Mouse (Mus musculus) bone marrow, adult 2 months (tissue): ENCODE measurements at regions not wholly inside any gene's neighbourhood (a gene's known extent, or its start where the extent isn't known, plus 50 kb on each side); places are given as distances from the start of the nearest gene placed in this dataset.

Source experiments
- CTCF ChIP-seq: fragments of 200-500 bp; IDR thresholded peaks from 2 replicates; pipeline ENCODE4 v1.5.1; 2011; ENCODE audit warnings: low read length, control low read depth; ENCODE audit not compliant: control insufficient read depth, insufficient read depth
- POLR2A ChIP-seq: fragments of 200-500 bp; IDR thresholded peaks from 2 replicates; pipeline ENCODE4 v1.6.1; 2011; ENCODE audit warnings: low read depth, mild to moderate bottlenecking, control low read depth, low read length, borderline replicate concordance; ENCODE audit not compliant: control insufficient read depth

- TF ChIP-seq CTCF (no peak), POLR2A (no peak)
Observed at GRCm38 (mm10) chr7:130068316-130068715, 451.9 kb downstream of the Ate1 start.
